Mouse (Mus musculus): ENCODE results near the gene Gnaq. TPM values are rescaled to one million over a fixed set of nuclear protein-coding genes. Genes with fewer than 3 reads are reported as not detected.

Gene Gnaq
- polyA plus RNA-seq, 1 experiment, result 20.0 TPM

DNA sequence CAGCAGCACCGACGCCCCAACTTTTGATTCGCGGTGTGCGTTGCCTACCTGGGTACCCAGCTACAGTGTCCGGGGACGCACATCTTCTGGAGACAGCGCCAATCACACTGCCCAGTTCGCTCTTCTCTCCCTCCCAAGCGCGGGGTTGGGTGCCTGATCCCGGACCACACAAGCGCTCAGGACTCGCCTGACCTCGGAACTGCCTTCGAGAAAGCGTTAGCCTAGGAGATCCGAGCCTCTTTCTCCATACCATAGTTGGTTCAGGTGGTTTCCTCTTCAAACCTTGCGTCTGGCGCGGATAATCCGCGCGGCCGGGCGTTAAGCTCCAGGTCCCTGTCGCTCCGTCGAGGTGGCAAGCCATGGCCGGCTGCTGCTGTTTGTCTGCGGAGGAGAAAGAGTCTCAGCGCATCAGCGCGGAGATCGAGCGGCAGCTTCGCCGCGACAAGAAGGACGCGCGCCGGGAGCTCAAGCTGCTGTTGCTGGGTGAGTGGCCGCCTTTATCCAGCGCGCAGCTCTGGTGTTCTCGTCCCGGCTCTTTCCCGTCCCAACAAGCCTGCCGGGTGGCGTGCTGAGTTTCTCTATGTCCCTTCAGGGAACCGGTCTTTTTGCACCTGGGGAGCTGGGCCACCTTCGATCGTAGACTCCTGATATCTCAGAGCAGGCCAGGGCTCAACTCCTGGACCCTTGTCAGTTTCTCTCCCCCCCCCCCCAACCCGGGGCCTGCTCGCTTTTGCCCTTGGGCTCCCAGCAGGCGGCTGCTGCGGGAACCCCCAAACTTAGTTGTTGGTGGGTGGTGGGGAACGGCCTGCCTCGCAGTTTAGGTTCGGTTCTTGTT, 303.9 kb downstream of the Gnaq start:
- peak overlapping the region; percentile 50 for H3K4me3 ChIP-seq (replicated peaks; ENCODE audit: control insufficient read depth, low read depth, low read length)
- H3K4me1 ChIP-seq (ENCODE audit: control insufficient read depth, insufficient read depth, low read length), result peaks cover 1% of the 10 kb centered on the region; the same call in 1 of the 2 replicates
- no peak overlapping the region for H3K27ac ChIP-seq (ENCODE audit: control insufficient read depth, insufficient read depth, low read depth, low read length, poor library complexity)
- 10% methylated on average over 61 of the region's 61 CpGs for WGBS
- TF ChIP-seq CTCF (IDR thresholded peaks at IDR 0.05; ENCODE audit: control insufficient read depth, insufficient read depth, low read length), result no peak
- TF ChIP-seq POLR2A (IDR thresholded peaks at IDR 0.05; ENCODE audit: borderline replicate concordance, control insufficient read depth, low read depth, low read length), result peak; percentile 14; the same call in 1 of the 2 replicates

Other genes with a start within 250 kb of the Gnaq start
- 9.7 and 55.1 TPM in 2 replicates for gene Psat1, start 185.5 kb upstream of the Gnaq start, polyA plus RNA-seq (2011; ENCODE audit: insufficient read depth, insufficient read length, low replicate concordance, missing spikeins)
- 4.3 and 10.9 TPM in 2 replicates for gene Cep78, start 147.8 kb upstream of the Gnaq start, polyA plus RNA-seq (2011; ENCODE audit: insufficient read depth, insufficient read length, low replicate concordance, missing spikeins)